Mouse (Mus musculus) hindbrain, embryonic 14.5 days (tissue): ENCODE measurements around the gene Eln. TPM values are rescaled to one million over a fixed set of nuclear protein-coding genes. Genes with fewer than 3 reads are reported as not detected.
A peak's percentile ranks its signal among the peaks of the same experiment; 100 is the strongest.

ENCODE experiments used
- ATAC-seq: fragments of 200-750 bp; cut with Nextera tagmentation; 2 replicates; pipeline ENCODE4 v1.8.0; 2017; ENCODE audit warnings: moderate number of reproducible peaks, mild to moderate bottlenecking, moderate TSS enrichment, moderate library complexity; ENCODE audit not compliant: low FRiP score
- DNase-seq: peaks from one replicate; pipeline ENCODE4 v3.0.0-alpha.2; 2015; ENCODE audit warnings: low spot score
- H3K27ac ChIP-seq: fragments of 300-500 bp; sonication (generic); 2 replicates; pipeline ENCODE4 v1.5.1; 2014; ENCODE audit warnings: mild to moderate bottlenecking, moderate library complexity
- H3K27me3 ChIP-seq: fragments of 300-500 bp; sonication (generic); 2 replicates; pipeline ENCODE4 v1.6.1; 2014; ENCODE audit warnings: mild to moderate bottlenecking, low read length, mixed read lengths; ENCODE audit not compliant: control insufficient read depth, insufficient read depth
- H3K36me3 ChIP-seq: fragments of 300-500 bp; sonication (generic); replicated peaks from 2 replicates; pipeline ENCODE4 v1.6.1; 2014; ENCODE audit not compliant: control insufficient read depth, insufficient read depth
- H3K4me1 ChIP-seq: fragments of 300-500 bp; sonication (generic); replicated peaks from 2 replicates; pipeline ENCODE4 v1.6.1; 2014; ENCODE audit warnings: antibody characterized with exemption, low read length, mixed read lengths; ENCODE audit not compliant: control insufficient read depth, insufficient read depth
- H3K4me2 ChIP-seq: fragments of 300-500 bp; sonication (generic); replicated peaks from 2 replicates; pipeline ENCODE4 v1.6.1; 2014; ENCODE audit warnings: mild to moderate bottlenecking, moderate library complexity
- H3K4me3 ChIP-seq: fragments of 300-500 bp; sonication (generic); replicated peaks from 2 replicates; pipeline ENCODE4 v1.5.1; 2014; ENCODE audit warnings: mild to moderate bottlenecking, low read length
- H3K9ac ChIP-seq: fragments of 300-500 bp; sonication (generic); 2 replicates; pipeline ENCODE4 v1.6.1; 2014
- H3K9me3 ChIP-seq: fragments of 300-500 bp; sonication (generic); 2 replicates; pipeline ENCODE4 v1.6.1; 2016; ENCODE audit warnings: low read length; ENCODE audit not compliant: control insufficient read depth
- WGBS: fragments of 180-500 bp; shearing (Covaris S2); extraction: QIAGEN DNeasy Blood & Tissue Kit; methylation state at CpG from one replicate; pipeline ENCODE4 v1.1.7; 2014; 5-methylcytosine and 5-hydroxymethylcytosine counted together
- polyA plus RNA-seq: library from polyadenylated mRNA; unstranded; fragments of >200 nt; fragmentation: Nextera tagmentation; extraction: Ambion mirVana; gene quantifications from 2 replicates; pipeline ENCODE4 v1.2.1, GENCODE M21; 2014

The Eln gene
- polyA plus RNA-seq, 1 experiment from 2014 or later, result 17.9 TPM

DNA sequence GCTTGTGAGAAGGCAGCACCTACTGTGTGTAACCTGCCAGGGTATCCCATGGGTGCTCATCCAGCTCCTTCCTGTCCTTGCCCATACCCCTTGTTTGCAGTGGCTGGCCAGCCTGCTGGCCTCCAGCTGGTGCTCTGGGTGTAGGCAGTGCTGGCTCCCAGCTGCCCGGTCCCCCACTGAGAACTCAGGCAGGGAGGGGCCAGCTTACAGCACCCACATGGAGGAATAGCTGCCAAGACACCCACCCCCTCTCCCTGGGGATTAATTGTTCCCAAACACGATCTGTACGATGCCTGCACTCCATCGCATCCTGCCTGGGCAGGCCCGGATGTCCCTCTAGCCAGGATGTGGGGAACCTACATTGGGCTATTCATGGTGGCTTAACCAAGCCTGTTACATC, 13.1 kb downstream of the Eln start:
- Histone ChIP-seq H3K27ac (no peak overlapping the region), H3K4me1 (no peaks in the 10 kb centered on the region), H3K27me3 (no peaks in the 10 kb centered on the region), H3K4me3 (no peak overlapping the region), H3K9ac (no peak overlapping the region), H3K9me3 (no peaks in the 10 kb centered on the region), H3K36me3 (no peaks in the 10 kb centered on the region), H3K4me2 (no peak overlapping the region)
- DNase-seq, result no peak
- 74% methylated on average over 5 of the region's 5 CpGs for WGBS
- ATAC-seq, result no peak

DNA sequence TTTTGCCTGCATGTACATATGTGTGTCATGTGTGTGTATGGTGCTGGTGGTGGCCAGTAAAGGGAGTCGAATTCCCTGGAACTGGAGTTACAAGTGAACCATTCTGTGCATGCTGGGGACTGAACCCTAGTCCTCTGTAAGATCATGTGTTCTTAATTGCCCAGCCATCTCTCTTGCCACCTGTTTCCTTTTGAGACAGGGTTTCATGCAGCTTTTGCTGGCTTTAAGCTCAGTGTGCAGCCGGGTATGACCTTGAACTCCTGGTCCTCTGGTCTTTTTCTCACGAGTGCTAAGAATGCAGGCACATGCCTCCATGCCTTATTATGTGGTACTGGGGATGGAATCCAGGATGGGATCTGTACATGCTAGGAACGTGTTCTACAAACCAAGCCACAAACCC, 13.9 kb downstream of the Eln start:
- Histone ChIP-seq H3K9ac (no peak overlapping the region), H3K4me2 (no peak overlapping the region), H3K9me3 (no peaks in the 10 kb centered on the region), H3K27ac (no peak overlapping the region), H3K4me1 (no peaks in the 10 kb centered on the region), H3K36me3 (no peaks in the 10 kb centered on the region), H3K27me3 (no peaks in the 10 kb centered on the region), H3K4me3 (no peak overlapping the region)
- WGBS, result 69% methylated on average over 4 of the region's 4 CpGs
- DNase-seq (no peak), ATAC-seq (no peak)

- WGBS, result 94% methylated on average over 12 of the region's 12 CpGs
Measured at GRCm38 (mm10) chr5:134729124-134729523, 18.0 kb downstream of the Eln start.

DNA sequence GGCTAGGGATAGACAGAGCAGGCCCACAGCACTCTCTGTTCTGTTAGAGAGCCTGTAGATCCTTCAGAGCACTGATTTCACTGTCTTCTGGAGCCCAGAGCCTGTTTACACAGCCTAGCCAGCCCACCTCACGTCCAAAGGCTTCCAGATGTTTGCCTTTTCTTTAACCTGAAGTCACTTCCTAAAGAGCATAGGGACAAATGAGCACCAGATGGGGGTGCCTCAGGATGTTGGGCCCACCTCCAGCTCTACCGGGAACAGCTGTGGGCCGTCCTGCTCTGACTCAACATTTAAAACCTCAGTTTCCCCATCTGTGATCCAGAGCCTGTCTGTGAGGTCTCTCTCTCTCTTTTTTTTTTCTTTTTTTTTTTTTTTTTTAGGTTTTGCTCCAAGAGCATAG, 18.6 kb downstream of the Eln start:
- WGBS, result 90% methylated on average over 3 of the region's 3 CpGs
- H3K9me3 ChIP-seq, result no peaks in the 10 kb centered on the region
- H3K4me2 ChIP-seq, result no peak overlapping the region
- H3K27ac ChIP-seq, result no peak overlapping the region
- ATAC-seq, result no peak
- no peaks in the 10 kb centered on the region for H3K36me3 ChIP-seq
- H3K4me1 ChIP-seq, result no peaks in the 10 kb centered on the region
- no peak overlapping the region for H3K9ac ChIP-seq
- no peak for DNase-seq
- H3K27me3 ChIP-seq, result no peaks in the 10 kb centered on the region
- no peak overlapping the region for H3K4me3 ChIP-seq

More at GRCm38 (mm10) chr5:134729124-134729523, 18.0 kb downstream of the Eln start:
- no peak overlapping the region for H3K9ac ChIP-seq
- no peaks in the 10 kb centered on the region for H3K4me1 ChIP-seq
- no peaks in the 10 kb centered on the region for H3K27me3 ChIP-seq
- H3K36me3 ChIP-seq, result no peaks in the 10 kb centered on the region
- no peak for DNase-seq
- H3K4me2 ChIP-seq, result no peak overlapping the region
- ATAC-seq, result no peak
- H3K9me3 ChIP-seq, result no peaks in the 10 kb centered on the region
- no peak overlapping the region for H3K27ac ChIP-seq
- no peak overlapping the region for H3K4me3 ChIP-seq

DNA sequence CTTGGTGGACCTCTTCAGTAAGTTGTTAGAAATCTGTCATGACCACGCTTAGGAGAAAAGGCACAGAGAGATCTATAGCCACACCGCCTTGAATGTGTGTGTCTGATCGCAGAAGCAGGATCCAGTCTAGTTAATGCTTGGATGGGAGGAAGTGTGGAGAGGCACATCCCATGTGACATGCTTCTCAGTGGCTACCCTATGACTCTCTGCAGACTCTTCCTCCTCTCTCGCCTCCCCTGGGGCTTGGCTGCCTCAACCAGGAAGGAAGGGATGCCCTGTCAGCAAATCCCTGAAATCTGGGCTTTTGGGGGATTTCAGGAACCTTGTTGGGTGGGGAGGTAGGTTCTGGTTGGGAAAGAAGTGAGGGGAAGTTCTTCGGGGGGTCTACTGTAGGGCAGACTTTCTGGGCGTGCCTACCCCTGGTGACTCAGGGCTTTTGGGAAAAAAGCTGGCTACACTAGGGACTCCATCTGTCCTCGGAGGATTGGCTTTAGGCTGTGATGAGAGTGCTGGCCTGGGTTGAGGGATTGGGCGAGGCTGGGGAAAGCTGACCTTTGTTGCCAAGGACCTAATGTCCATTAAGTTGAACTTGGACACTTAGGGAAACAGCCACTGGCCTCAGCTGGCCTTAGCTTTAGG, 20.0 kb downstream of the Eln start:
- no peak overlapping the region for H3K4me2 ChIP-seq
- H3K9me3 ChIP-seq, result no peaks in the 10 kb centered on the region
- WGBS, result 86% methylated on average over 8 of the region's 8 CpGs
- no peak overlapping the region for H3K4me3 ChIP-seq
- DNase-seq (no peak), ATAC-seq (no peak)
- H3K4me1 ChIP-seq, result no peaks in the 10 kb centered on the region
- no peak overlapping the region for H3K9ac ChIP-seq
- H3K36me3 ChIP-seq, result no peaks in the 10 kb centered on the region
- H3K27me3 ChIP-seq, result no peaks in the 10 kb centered on the region
- H3K27ac ChIP-seq, result no peak overlapping the region

GRCm38 (mm10) chr5:134725299-134725698, 21.8 kb downstream of the Eln start:
- 69% methylated on average over 4 of the region's 4 CpGs for WGBS
- Histone ChIP-seq H3K27ac (no peak overlapping the region), H3K4me2 (no peak overlapping the region), H3K4me1 (no peaks in the 10 kb centered on the region), H3K36me3 (no peaks in the 10 kb centered on the region), H3K9me3 (no peaks in the 10 kb centered on the region), H3K4me3 (no peak overlapping the region), H3K27me3 (no peaks in the 10 kb centered on the region), H3K9ac (no peak overlapping the region)
- DNase-seq (no peak), ATAC-seq (no peak)

DNA sequence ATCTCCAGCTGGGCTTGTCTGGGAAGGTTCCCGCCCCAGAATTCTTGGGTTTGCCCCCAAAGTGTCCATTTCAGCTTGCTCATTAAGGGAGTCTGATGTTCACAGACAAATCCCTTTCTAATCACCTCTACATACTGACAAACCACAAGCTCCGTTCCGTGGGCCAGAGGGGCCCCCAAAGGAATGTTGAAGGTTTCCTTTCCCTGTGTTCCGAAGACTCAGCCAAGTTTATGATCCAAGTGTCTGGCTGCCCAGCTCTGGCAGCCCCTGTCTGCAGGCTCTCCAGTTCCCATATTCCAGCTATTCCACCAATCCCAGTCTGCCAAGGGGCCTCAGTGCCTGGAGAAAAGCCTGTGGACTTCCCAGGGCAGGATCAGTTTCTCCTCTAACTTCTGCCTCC, 27.1 kb downstream of the Eln start:
- Histone ChIP-seq H3K9me3 (no peaks in the 10 kb centered on the region), H3K4me2 (no peak overlapping the region), H3K4me3 (no peak overlapping the region), H3K36me3 (no peaks in the 10 kb centered on the region), H3K4me1 (no peaks in the 10 kb centered on the region), H3K9ac (no peak overlapping the region), H3K27me3 (no peaks in the 10 kb centered on the region), H3K27ac (no peak overlapping the region)
- ATAC-seq (no peak), DNase-seq (no peak)
- WGBS, result 74% methylated on average over 4 of the region's 4 CpGs

- no peaks in the 10 kb centered on the region for H3K9me3 ChIP-seq
- no peak overlapping the region for H3K4me2 ChIP-seq
- DNase-seq (no peak), ATAC-seq (no peak)
- no peak overlapping the region for H3K27ac ChIP-seq
- 73% methylated on average over 7 of the region's 7 CpGs for WGBS
- H3K4me3 ChIP-seq, result no peak overlapping the region
- H3K9ac ChIP-seq, result no peak overlapping the region
- H3K4me1 ChIP-seq, result no peaks in the 10 kb centered on the region
- no peaks in the 10 kb centered on the region for H3K36me3 ChIP-seq
- H3K27me3 ChIP-seq, result no peaks in the 10 kb centered on the region
Measured at GRCm38 (mm10) chr5:134711076-134711475, 36.0 kb downstream of the Eln start.

DNA sequence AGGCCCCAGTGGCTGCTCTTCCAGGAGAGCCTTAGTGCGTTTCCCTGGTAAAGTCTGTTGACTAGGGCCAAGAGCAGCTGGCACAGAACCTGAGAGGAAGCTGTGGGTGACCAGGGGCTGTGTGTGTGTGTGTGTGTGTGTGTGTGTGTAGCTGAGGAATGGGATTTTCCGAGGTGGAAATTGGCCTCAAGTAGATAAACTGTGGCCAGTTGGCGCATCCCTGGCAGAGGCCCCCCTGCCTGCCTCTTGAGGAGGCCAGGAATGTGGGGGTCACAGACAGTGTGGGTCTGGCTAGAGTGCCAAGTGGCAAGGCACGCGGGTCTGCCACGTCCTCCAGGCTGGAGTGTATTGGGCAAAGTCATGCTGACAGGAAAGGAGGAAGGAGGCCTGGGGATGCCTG, 37.8 kb downstream of the Eln start:
- H3K4me2 ChIP-seq, result no peak overlapping the region
- no peak for ATAC-seq

GRCm38 (mm10) chr5:134704157-134704556, 43.0 kb downstream of the Eln start:
- ATAC-seq (peak; percentile 77; the same call in 1 of the 2 replicates), DNase-seq (peak; percentile 78)
- H3K4me2 ChIP-seq, result no peak overlapping the region
- no peaks in the 10 kb centered on the region for H3K36me3 ChIP-seq
- H3K4me1 ChIP-seq, result no peaks in the 10 kb centered on the region
- H3K4me3 ChIP-seq, result no peak overlapping the region
- H3K9ac ChIP-seq, result no peak overlapping the region
- no peaks in the 10 kb centered on the region for H3K27me3 ChIP-seq
- H3K27ac ChIP-seq, result no peak overlapping the region
- no peaks in the 10 kb centered on the region for H3K9me3 ChIP-seq

More for the DNA sequence above, 37.8 kb downstream of the Eln start:
- Histone ChIP-seq H3K4me3 (no peak overlapping the region), H3K27ac (no peak overlapping the region), H3K4me1 (no peaks in the 10 kb centered on the region), H3K9me3 (no peaks in the 10 kb centered on the region), H3K9ac (no peak overlapping the region), H3K36me3 (no peaks in the 10 kb centered on the region), H3K27me3 (no peaks in the 10 kb centered on the region)
- 51% methylated on average over 6 of the region's 6 CpGs for WGBS
- no peak for DNase-seq
